In the genomic region with DNA sequence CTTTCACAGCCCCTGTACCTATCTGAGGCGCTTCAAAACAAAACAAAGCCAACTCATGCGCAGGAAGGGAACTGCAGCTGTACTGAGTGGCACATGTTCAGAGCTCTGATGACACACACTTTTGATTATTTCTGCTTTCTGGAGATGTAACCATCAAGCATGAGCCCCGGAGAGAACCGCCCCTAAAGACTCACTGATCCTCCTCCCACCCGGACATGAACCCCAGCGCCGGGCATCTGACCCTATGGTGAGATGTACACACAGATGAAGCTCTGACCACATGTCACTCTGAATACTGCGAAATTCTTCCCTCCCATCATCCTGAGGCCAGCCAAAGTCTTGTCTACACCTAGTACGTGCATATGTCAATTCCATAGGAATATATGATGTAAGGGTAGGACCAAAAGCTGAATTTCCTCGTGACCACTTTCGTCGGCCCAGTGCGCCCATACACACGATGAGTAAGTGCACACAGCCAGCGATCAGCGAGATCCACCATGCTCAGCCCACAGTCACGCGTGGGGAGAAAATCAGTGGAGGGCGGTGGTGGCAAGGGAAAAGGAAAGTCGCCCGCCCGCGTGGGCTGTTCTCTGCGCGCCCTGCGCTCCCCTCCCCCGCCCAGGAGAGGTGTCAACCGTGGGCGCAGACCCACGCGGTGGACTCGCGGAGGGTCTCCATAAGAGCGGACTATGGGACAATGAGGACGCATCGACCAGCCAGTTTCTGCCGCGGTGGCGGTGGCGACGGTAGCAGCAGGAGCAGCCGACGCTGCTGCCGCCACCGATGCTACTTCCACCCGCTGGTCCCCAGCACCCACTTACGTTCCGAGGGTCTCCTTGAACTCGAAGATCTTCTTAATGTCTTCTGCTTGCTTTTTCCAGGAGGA, we compare ENCODE assay signal across 8 mouse cellular contexts. TPM values are rescaled to one million over a fixed set of nuclear protein-coding genes. Genes with fewer than 3 reads are reported as not detected.
DNase-seq lines count a peak whose midpoint lies in the region; ATAC-seq and TF ChIP-seq lines count a peak whose summit lies in the region.

No protein-coding gene starts in this region.

- no peak overlapping the region for H3K9ac ChIP-seq in lung, postnatal 0 days (replicated peaks; ENCODE audit: low read depth)

- H3K4me3 ChIP-seq in bone marrow, adult 2 months (replicated peaks; ENCODE audit: control insufficient read depth, low read depth, low read length): peak overlapping the region; percentile 98
- peak overlapping the region; percentile 64 for H3K4me3 ChIP-seq in forebrain, embryonic 10.5 days
- H3K4me3 ChIP-seq in lung, postnatal 0 days (ENCODE audit: low read depth, low read length): peak overlapping the region; percentile 54
- peak overlapping the region; percentile 73 for H3K4me3 ChIP-seq in olfactory bulb, adult 2 months (ENCODE audit: insufficient read depth, low read depth, low read length)

- WGBS in bone marrow, adult 2 months: under 1% methylated on average over 49 of the region's 49 CpGs
- WGBS in forebrain, embryonic 10.5 days: under 1% methylated on average over 49 of the region's 49 CpGs
- WGBS in lung, postnatal 0 days: 0% methylated on average over 42 of the region's 49 CpGs
- under 1% methylated on average over 49 of the region's 49 CpGs for WGBS in olfactory bulb, adult 2 months

- peak overlapping the region; percentile 89 for H3K27ac ChIP-seq in bone marrow, adult 2 months (ENCODE audit: control insufficient read depth, insufficient read depth, low read depth, low read length, poor library complexity)
- peak overlapping the region; percentile 80 for H3K27ac ChIP-seq in forebrain, embryonic 10.5 days
- no peak overlapping the region for H3K27ac ChIP-seq in lung, postnatal 0 days (ENCODE audit: low read length)
- H3K27ac ChIP-seq in olfactory bulb, adult 2 months (ENCODE audit: insufficient read depth, low read depth, low read length): peak overlapping the region; percentile 60

- no peaks in the 10 kb centered on the region for H3K36me3 ChIP-seq in forebrain, embryonic 10.5 days (replicated peaks)
- no peaks in the 10 kb centered on the region for H3K36me3 ChIP-seq in lung, postnatal 0 days (ENCODE audit: insufficient read depth, low read length)

- intact Hi-C loops in heart, postnatal 25 days (cut with DNase I): no loop called here

- H3K27me3 ChIP-seq in forebrain, embryonic 10.5 days (ENCODE audit: poor library complexity, severe bottlenecking): peaks cover 63% of the 10 kb centered on the region
- peaks cover 10% of the 10 kb centered on the region; the same call in 1 of the 2 replicates for H3K27me3 ChIP-seq in lung, postnatal 0 days (replicated peaks; ENCODE audit: insufficient read depth, low read length)

- peak overlapping the region; percentile 97 for H3K4me2 ChIP-seq in lung, postnatal 0 days (replicated peaks; ENCODE audit: low read depth, low read length)

- no peak for TF ChIP-seq EP300 in lung, postnatal 0 days (IDR thresholded peaks at IDR 0.05)

- peak; percentile 50 for ATAC-seq in CD4-positive, CD25-positive, alpha-beta regulatory T cell, adult 4 months
- ATAC-seq in lung, postnatal 0 days: peak; percentile 20

- no peak for TF ChIP-seq CTCF in bone marrow, adult 2 months (IDR thresholded peaks at IDR 0.05; ENCODE audit: control insufficient read depth, insufficient read depth, low read length)
- no peak for TF ChIP-seq CTCF in lung, postnatal 0 days (IDR thresholded peaks at IDR 0.05)
- TF ChIP-seq CTCF in olfactory bulb, adult 2 months (IDR thresholded peaks at IDR 0.05; ENCODE audit: insufficient read depth, low read depth, low read length): no peak

- no peak for TF ChIP-seq POLR2A in bone marrow, adult 2 months (IDR thresholded peaks at IDR 0.05; ENCODE audit: borderline replicate concordance, control insufficient read depth, low read depth, low read length)
- TF ChIP-seq POLR2A in olfactory bulb, adult 2 months (IDR thresholded peaks at IDR 0.05; ENCODE audit: insufficient read depth, low read depth, low read length): 0 out of 2 replicates have a peak, but pooled peaks have one; percentile 6

- DNase-seq in forebrain, embryonic 10.5 days (ENCODE audit: extremely low spot score, low spot score): peak; percentile 40
- peak; percentile 7 for DNase-seq in heart, postnatal 25 days (ENCODE audit: low spot score)
- DNase-seq in layer of hippocampus, postnatal 36 days: peak; percentile 50 to 53
- DNase-seq in lung, postnatal 0 days (ENCODE audit: low spot score): peak; percentile 58
- DNase-seq in thymus, postnatal 4 days: peak; percentile 66

- H3K9me3 ChIP-seq in forebrain, embryonic 10.5 days: peaks cover 7% of the 10 kb centered on the region
- H3K9me3 ChIP-seq in lung, postnatal 0 days (ENCODE audit: low read length): no peaks in the 10 kb centered on the region

- peaks cover 3% of the 10 kb centered on the region for H3K4me1 ChIP-seq in bone marrow, adult 2 months (ENCODE audit: control insufficient read depth, insufficient read depth, low read length)
- peaks cover 30% of the 10 kb centered on the region for H3K4me1 ChIP-seq in forebrain, embryonic 10.5 days
- peaks cover 6% of the 10 kb centered on the region; the same call in 1 of the 2 replicates for H3K4me1 ChIP-seq in lung, postnatal 0 days (ENCODE audit: insufficient read depth, low read depth, low read length)
- peaks cover 20% of the 10 kb centered on the region for H3K4me1 ChIP-seq in olfactory bulb, adult 2 months (ENCODE audit: control insufficient read depth, insufficient read depth, low read length)

RNA-seq across cellular contexts. Expression of gene Camk1d, which starts 0.7 kb away (rescaled TPM):
- polyA plus RNA-seq in CD4-positive, CD25-positive, alpha-beta regulatory T cell, adult 4 months (2017; shearing (Covaris generic)): 10 to 100 TPM in 1 of 2 experiments, 1 to 10 TPM in 1; 9.7 to 10.1 TPM
- 3.4 and 9.8 TPM in 2 replicates for polyA plus RNA-seq in bone marrow, adult 2 months (2011; ENCODE audit: insufficient read depth, insufficient read length, low replicate concordance, missing spikeins)
- polyA plus RNA-seq in forebrain, embryonic 10.5 days (2016; fragmentation: Nextera tagmentation; extraction: Ambion mirVana): 0.62 and 0.85 TPM in 2 replicates
- total RNA-seq in heart, postnatal 25 days (2021): 1 to 10 TPM; 4.6 to 5.3 TPM
- total RNA-seq in layer of hippocampus, postnatal 36 days (2021): 100 to 1,000 TPM; 168 to 171 TPM
- polyA plus RNA-seq in lung, postnatal 0 days (2015; fragmentation: Nextera tagmentation; extraction: Ambion mirVana): 2.2 and 2.5 TPM in 2 replicates
- 58.0 TPM in 1 of 2 replicates, not detected in the other for polyA plus RNA-seq in olfactory bulb, adult 2 months (2012; ENCODE audit: insufficient read depth, insufficient read length, low replicate concordance, missing spikeins)

Comparison
In these comparisons a context has a peak if more than half of its experiments do, and no peak if none do; other contexts are left out.
1. DNase-seq: peak in every context shown above with its lines; median percentile 66 in thymus, postnatal 4 days; 58 in lung, postnatal 0 days; 52 in layer of hippocampus, postnatal 36 days; 40 in forebrain, embryonic 10.5 days; 7 in heart, postnatal 25 days.